Mouse (Mus musculus): ENCODE results near the gene Tbc1d17.
A peak's percentile ranks its signal among the peaks of the same experiment; 100 is the strongest.

Gene Tbc1d17

GRCm38 (mm10) chr7:44868919-44869696 lies 20.2 kb upstream of the Tbc1d17 start:
- peak; percentile 38 to 48 for DNase-seq (ENCODE audit: low spot score in 2 of 2)

- DNase-seq (ENCODE audit: low spot score in 2 of 2): no peak
Measured at GRCm38 (mm10) chr7:44868465-44868864, 19.6 kb upstream of the Tbc1d17 start.

GRCm38 (mm10) chr7:44867802-44868201 lies 18.9 kb upstream of the Tbc1d17 start:
- no peak for DNase-seq (ENCODE audit: low spot score in 2 of 2)

GRCm38 (mm10) chr7:44867010-44867702 lies 18.3 kb upstream of the Tbc1d17 start:
- DNase-seq (ENCODE audit: low spot score in 2 of 2): no peak

GRCm38 (mm10) chr7:44866276-44867009 lies 17.6 kb upstream of the Tbc1d17 start:
- DNase-seq (ENCODE audit: low spot score in 2 of 2): no peak

GRCm38 (mm10) chr7:44864595-44865542 lies 16.0 kb upstream of the Tbc1d17 start:
- DNase-seq (ENCODE audit: low spot score in 2 of 2): no peak

- no peak for DNase-seq (ENCODE audit: low spot score in 2 of 2)
Measured at GRCm38 (mm10) chr7:44863982-44864494, 15.2 kb upstream of the Tbc1d17 start.

- no peak for DNase-seq (ENCODE audit: low spot score in 2 of 2)
Measured at GRCm38 (mm10) chr7:44863210-44863609, 14.3 kb upstream of the Tbc1d17 start.

GRCm38 (mm10) chr7:44862434-44862833 lies 13.6 kb upstream of the Tbc1d17 start:
- no peak for DNase-seq (ENCODE audit: low spot score in 2 of 2)

GRCm38 (mm10) chr7:44861429-44861816 lies 12.5 kb upstream of the Tbc1d17 start:
- no peak for DNase-seq (ENCODE audit: low spot score in 2 of 2)

- DNase-seq (ENCODE audit: low spot score in 2 of 2): peak; percentile 52 to 54
Measured at GRCm38 (mm10) chr7:44860576-44861428, 11.9 kb upstream of the Tbc1d17 start.

GRCm38 (mm10) chr7:44859896-44860295 lies 11.0 kb upstream of the Tbc1d17 start:
- no peak for DNase-seq (ENCODE audit: low spot score in 2 of 2)

GRCm38 (mm10) chr7:44857905-44858304 lies 9.0 kb upstream of the Tbc1d17 start:
- DNase-seq (ENCODE audit: low spot score in 2 of 2): peak; percentile 55 to 73

- DNase-seq (ENCODE audit: low spot score in 2 of 2): peak; percentile 78 to 87
Measured at GRCm38 (mm10) chr7:44857042-44857552, 8.2 kb upstream of the Tbc1d17 start, which contains the start of gene Pnkp. Pnkp (plus strand) TSS chr7:44857139.

- peak in 1 of 2 experiments; percentile 45 for DNase-seq (ENCODE audit: low spot score in 2 of 2)
Measured at GRCm38 (mm10) chr7:44856265-44856916, 7.5 kb upstream of the Tbc1d17 start.

- DNase-seq (ENCODE audit: low spot score in 2 of 2): peak in 1 of 2 experiments; percentile 23
Measured at GRCm38 (mm10) chr7:44855036-44855435, 6.2 kb upstream of the Tbc1d17 start.

- peak; percentile 88 to 90 for DNase-seq (ENCODE audit: low spot score in 2 of 2)
Measured at GRCm38 (mm10) chr7:44854356-44855031, 5.6 kb upstream of the Tbc1d17 start.

GRCm38 (mm10) chr7:44853596-44854355 lies 4.9 kb upstream of the Tbc1d17 start:
- no peak for DNase-seq (ENCODE audit: low spot score in 2 of 2)

All from spleen, postnatal 36 days (tissue).